10 mouse cellular contexts compared by ENCODE assay signal in genomic region chr2:170201816-170202371, GRCm38 (mm10). TPM values are rescaled to one million over a fixed set of nuclear protein-coding genes. Genes with fewer than 3 reads are reported as not detected.
DNase-seq lines count a peak whose midpoint lies in the region; ATAC-seq lines count a peak whose summit lies in the region.
"Had no signal": no experiment of that assay in that cellular context is flagged by ENCODE, and none has a peak within 500 bp of the region (broad histone marks: within the 10 kb centered on the region; RNA-seq: fewer than 3 reads in every experiment).

No protein-coding gene starts in this region.

- no peaks in the 10 kb centered on the region for H3K27me3 ChIP-seq in megakaryocyte, embryonic 14.5 days (replicated peaks)

- H3K36me3 ChIP-seq in megakaryocyte, embryonic 14.5 days (replicated peaks; ENCODE audit: low read length) = no peaks in the 10 kb centered on the region

- peak; percentile 25 for DNase-seq in 3134 (ENCODE audit: extremely low read depth, insufficient read length, low spot score)
- peak; percentile 62 for DNase-seq in B cell, adult 2 months
- no peak for DNase-seq in MN1 (ENCODE audit: low spot score)
- no peak for DNase-seq in lung, adult 18-20 months
- DNase-seq in ovary, postnatal 14 days (ENCODE audit: low spot score) = no peak
- DNase-seq: forebrain, postnatal 0 days; kidney, postnatal 4 days; thymus, postnatal 36 days had no signal

- ATAC-seq in common myeloid progenitor, adult 5-6 weeks (replicated peaks; ENCODE audit: low read depth, poor library complexity, severe bottlenecking) = peak; percentile 72
- ATAC-seq: forebrain, postnatal 0 days had no signal

- H3K4me3 ChIP-seq in megakaryocyte, embryonic 14.5 days (replicated peaks) = peak overlapping the region; percentile 80

- H3K4me1 ChIP-seq in megakaryocyte, embryonic 14.5 days = peaks cover 36% of the 10 kb centered on the region

- no peaks in the 10 kb centered on the region for H3K9me3 ChIP-seq in megakaryocyte, embryonic 14.5 days

RNA-seq across cellular contexts. Expression of gene Zfp217, which starts 54.0 kb away (rescaled TPM):
- total RNA-seq in common myeloid progenitor, adult 5-6 weeks (2017) = 33.2 and 40.1 TPM in 2 replicates
- polyA plus RNA-seq in megakaryocyte, embryonic 14.5 days (2012; ENCODE audit: insufficient read depth, low replicate concordance) = 1.8 and 3.0 TPM in 2 replicates

Comparison
In these comparisons a context has a peak if more than half of its experiments do, and no peak if none do; other contexts are left out.
1. DNase-seq: peak in 3134 (single experiment) and B cell, adult 2 months (2 of 2); none in MN1 (single experiment), lung, adult 18-20 months (0 of 2) and ovary, postnatal 14 days (single experiment).